Mouse (Mus musculus): ENCODE measurements at regions not wholly inside any gene's neighbourhood (a gene's known extent, or its start where the extent isn't known, plus 50 kb on each side); places are given as distances from the start of the nearest gene placed in this dataset.

- intact Hi-C loops (cut with DNase I): no loop called here
- DNase-seq: no peak
Measured at GRCm38 (mm10) chr13:100954598-100955251, 121.5 kb upstream of the Slc30a5 start.

- intact Hi-C loops (cut with DNase I): no loop called here
- no peak for DNase-seq
Measured at GRCm38 (mm10) chr13:100954106-100954505, 120.9 kb upstream of the Slc30a5 start.

GRCm38 (mm10) chr13:100951185-100951508, 117.9 kb upstream of the Slc30a5 start:
- DNase-seq: no peak
- intact Hi-C loops (cut with DNase I): no loop called here

GRCm38 (mm10) chr13:100950348-100951184, 117.3 kb upstream of the Slc30a5 start:
- intact Hi-C loops (cut with DNase I): no loop called here
- DNase-seq: peak; percentile 35 to 39

- intact Hi-C loops (cut with DNase I): no loop called here
- DNase-seq: no peak
Measured at GRCm38 (mm10) chr13:100943206-100943848, 110.1 kb upstream of the Slc30a5 start.

GRCm38 (mm10) chr13:100940791-100941190, 107.6 kb upstream of the Slc30a5 start:
- DNase-seq: peak; percentile 22 to 25
- intact Hi-C loops (cut with DNase I): no loop called here

- intact Hi-C loops (cut with DNase I): loop anchor here (2.0 to 10.0 kb wide), 2 partner anchors 565 to 757 kb away; no protein-coding TSS in a partner anchor
- DNase-seq: peak; percentile 54 to 74
Measured at GRCm38 (mm10) chr13:100939677-100940076, 106.5 kb upstream of the Slc30a5 start.

GRCm38 (mm10) chr13:100933265-100933664, 100.0 kb upstream of the Slc30a5 start:
- intact Hi-C loops (cut with DNase I): loop anchor here (10.0 kb wide), 1 partner anchor 572 kb away; no protein-coding TSS in a partner anchor
- no peak for DNase-seq

GRCm38 (mm10) chr13:100899566-100899965, 66.3 kb upstream of the Slc30a5 start:
- intact Hi-C loops (cut with DNase I): no loop called here
- no peak for DNase-seq

GRCm38 (mm10) chr13:100893871-100894270, 60.6 kb upstream of the Slc30a5 start:
- no peak for DNase-seq
- intact Hi-C loops (cut with DNase I): loop anchor here (2.0 kb wide), 1 partner anchor 801 kb away; no protein-coding TSS in a partner anchor

- intact Hi-C loops (cut with DNase I): loop anchor here (2.0 kb wide), 1 partner anchor 802 kb away; no protein-coding TSS in a partner anchor
- DNase-seq: no peak
Measured at GRCm38 (mm10) chr13:100893096-100893495, 59.9 kb upstream of the Slc30a5 start.

- intact Hi-C loops (cut with DNase I): loop anchor here (2.0 kb wide), 1 partner anchor 802 kb away; no protein-coding TSS in a partner anchor
- DNase-seq: no peak
Measured at GRCm38 (mm10) chr13:100892647-100893071, 59.4 kb upstream of the Slc30a5 start.

GRCm38 (mm10) chr13:100892204-100892603, 59.0 kb upstream of the Slc30a5 start:
- peak; percentile 69 to 82 for DNase-seq
- intact Hi-C loops (cut with DNase I): loop anchor here (2.0 kb wide), 1 partner anchor 803 kb away; no protein-coding TSS in a partner anchor

GRCm38 (mm10) chr13:100890457-100890856, 57.2 kb upstream of the Slc30a5 start:
- intact Hi-C loops (cut with DNase I): no loop called here
- DNase-seq: no peak

- intact Hi-C loops (cut with DNase I): no loop called here
- DNase-seq: no peak
Measured at GRCm38 (mm10) chr13:100888481-100888880, 55.3 kb upstream of the Slc30a5 start.

GRCm38 (mm10) chr13:100883711-100884110, 50.5 kb upstream of the Slc30a5 start:
- DNase-seq: no peak
- intact Hi-C loops (cut with DNase I): no loop called here
